In the genomic region with DNA sequence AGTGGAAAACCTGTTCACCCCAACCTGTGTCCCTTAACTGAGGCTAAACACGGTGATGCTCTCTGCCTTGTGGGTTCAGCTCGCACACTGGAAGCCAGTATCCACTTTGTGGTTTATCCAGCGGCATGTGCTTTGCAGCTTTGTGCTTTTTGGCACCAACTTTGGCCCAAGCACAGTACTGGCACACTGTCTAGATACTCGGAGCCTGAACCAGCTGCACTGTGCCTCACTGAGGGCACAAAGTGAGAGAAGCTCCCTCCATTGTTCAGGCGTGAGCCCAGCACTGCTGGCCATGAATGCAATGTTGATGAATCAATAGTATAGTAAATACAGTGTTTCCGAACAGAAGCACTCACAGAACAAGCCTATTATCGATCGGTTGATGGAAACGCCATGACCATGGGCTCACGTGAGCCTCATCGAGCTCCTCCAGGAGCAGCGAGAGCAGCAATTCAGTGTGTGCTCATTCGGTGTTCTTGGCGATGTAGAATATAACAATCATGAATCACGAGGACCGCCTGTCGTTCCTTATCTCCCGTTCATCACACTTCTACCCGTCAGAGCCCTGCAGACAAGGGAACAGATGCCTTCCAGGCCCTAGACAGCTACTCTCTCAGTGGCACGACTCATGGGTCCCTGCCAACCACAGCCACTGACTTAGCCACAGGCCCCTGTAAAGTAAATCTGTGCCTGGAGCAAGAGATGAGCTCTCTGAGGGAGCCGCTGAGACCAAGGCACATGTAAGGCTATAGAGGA, we compare ENCODE assay signal across 11 mouse cellular contexts.
DNase-seq lines count a peak whose midpoint lies in the region; ATAC-seq and TF ChIP-seq lines count a peak whose summit lies in the region.
"Had no signal": no experiment of that assay in that cellular context is flagged by ENCODE, and none has a peak within 500 bp of the region (broad histone marks: within the 10 kb centered on the region; RNA-seq: fewer than 3 reads in every experiment).

No protein-coding gene starts in this region.

- peak; percentile 36 for ATAC-seq in forebrain, embryonic 16.5 days
- ATAC-seq in forebrain, embryonic 15.5 days (replicated peaks) = no peak
- peak; percentile 48; the same call in 1 of the 2 replicates for ATAC-seq in hindbrain, postnatal 0 days
- ATAC-seq in hindbrain, embryonic 13.5 days (ENCODE audit: low FRiP score) = no peak
- peak; percentile 62 for ATAC-seq in heart, embryonic 16.5 days (replicated peaks; ENCODE audit: extremely low read depth, insufficient read depth, low FRiP score)

- DNase-seq in hindbrain, postnatal 0 days (ENCODE audit: low spot score) = peak; percentile 57
- DNase-seq in adipocyte (ENCODE audit: low spot score) = peak; percentile 30
- no peak for DNase-seq in spleen, adult 18-20 months
- DNase-seq: kidney, adult 18-20 months; lung, adult 2 months had no signal

- no peak overlapping the region for H3K4me3 ChIP-seq in forebrain, embryonic 16.5 days (replicated peaks; ENCODE audit: low read length)
- no peak overlapping the region for H3K4me3 ChIP-seq in forebrain, embryonic 15.5 days
- H3K4me3 ChIP-seq in hindbrain, postnatal 0 days (ENCODE audit: low read length) = no peak overlapping the region
- no peak overlapping the region for H3K4me3 ChIP-seq in hindbrain, embryonic 13.5 days
- no peak overlapping the region for H3K4me3 ChIP-seq in heart, embryonic 16.5 days (ENCODE audit: low read length)
- H3K4me3 ChIP-seq: embryonic facial prominence, embryonic 15.5 days; megakaryocyte, embryonic 14.5 days had no signal

- no peak overlapping the region for H3K4me2 ChIP-seq in forebrain, embryonic 16.5 days (ENCODE audit: low read length)
- H3K4me2 ChIP-seq in forebrain, embryonic 15.5 days (replicated peaks) = no peak overlapping the region
- no peak overlapping the region for H3K4me2 ChIP-seq in hindbrain, postnatal 0 days (ENCODE audit: low read depth, low read length)
- no peak overlapping the region for H3K4me2 ChIP-seq in hindbrain, embryonic 13.5 days
- H3K4me2 ChIP-seq in heart, embryonic 16.5 days (ENCODE audit: low read depth, low read length) = no peak overlapping the region
- H3K4me2 ChIP-seq: embryonic facial prominence, embryonic 15.5 days had no signal

- WGBS in forebrain, embryonic 16.5 days = 74% methylated on average over 21 of the region's 21 CpGs
- WGBS in forebrain, embryonic 15.5 days = 75% methylated on average over 21 of the region's 21 CpGs
- 54% methylated on average over 21 of the region's 21 CpGs for WGBS in hindbrain, postnatal 0 days
- WGBS in hindbrain, embryonic 13.5 days = 76% methylated on average over 21 of the region's 21 CpGs
- 53% methylated on average over 21 of the region's 21 CpGs for WGBS in heart, embryonic 16.5 days

- no peaks in the 10 kb centered on the region for H3K9me3 ChIP-seq in forebrain, embryonic 16.5 days (ENCODE audit: control insufficient read depth, low read length)
- no peaks in the 10 kb centered on the region for H3K9me3 ChIP-seq in forebrain, embryonic 15.5 days
- H3K9me3 ChIP-seq in hindbrain, postnatal 0 days (ENCODE audit: low read length) = no peaks in the 10 kb centered on the region
- H3K9me3 ChIP-seq in hindbrain, embryonic 13.5 days = no peaks in the 10 kb centered on the region
- H3K9me3 ChIP-seq in heart, embryonic 16.5 days (replicated peaks; ENCODE audit: control insufficient read depth, low read length) = no peaks in the 10 kb centered on the region
- H3K9me3 ChIP-seq: embryonic facial prominence, embryonic 15.5 days had no signal

- no peak overlapping the region for H3K27ac ChIP-seq in forebrain, embryonic 16.5 days (ENCODE audit: low read length)
- no peak overlapping the region for H3K27ac ChIP-seq in forebrain, embryonic 15.5 days (replicated peaks)
- H3K27ac ChIP-seq in hindbrain, postnatal 0 days = no peak overlapping the region
- no peak overlapping the region for H3K27ac ChIP-seq in hindbrain, embryonic 13.5 days
- peak overlapping the region; percentile 58 for H3K27ac ChIP-seq in heart, embryonic 16.5 days (ENCODE audit: low read length)
- H3K27ac ChIP-seq: embryonic facial prominence, embryonic 15.5 days had no signal

- no peaks in the 10 kb centered on the region for H3K4me1 ChIP-seq in forebrain, embryonic 16.5 days (replicated peaks; ENCODE audit: control insufficient read depth, insufficient read depth, low read length)
- H3K4me1 ChIP-seq in forebrain, embryonic 15.5 days = no peaks in the 10 kb centered on the region; the same call in 1 of the 2 replicates
- H3K4me1 ChIP-seq in hindbrain, postnatal 0 days (ENCODE audit: insufficient read depth, low read length) = peaks cover 6% of the 10 kb centered on the region
- peaks cover 16% of the 10 kb centered on the region for H3K4me1 ChIP-seq in hindbrain, embryonic 13.5 days (replicated peaks)
- peaks cover 25% of the 10 kb centered on the region for H3K4me1 ChIP-seq in heart, embryonic 16.5 days (ENCODE audit: control insufficient read depth, insufficient read depth, low read length)
- H3K4me1 ChIP-seq: embryonic facial prominence, embryonic 15.5 days; megakaryocyte, embryonic 14.5 days had no signal

- TF ChIP-seq CTCF in hindbrain, postnatal 0 days (IDR thresholded peaks at IDR 0.05; ENCODE audit: low read depth) = no peak

- H3K9ac ChIP-seq in forebrain, embryonic 16.5 days (replicated peaks; ENCODE audit: low read depth, low read length) = no peak overlapping the region
- no peak overlapping the region for H3K9ac ChIP-seq in forebrain, embryonic 15.5 days (replicated peaks)
- H3K9ac ChIP-seq in hindbrain, postnatal 0 days (replicated peaks; ENCODE audit: low read length) = no peak overlapping the region
- H3K9ac ChIP-seq in hindbrain, embryonic 13.5 days = no peak overlapping the region
- H3K9ac ChIP-seq in heart, embryonic 16.5 days (ENCODE audit: low read length) = no peak overlapping the region
- H3K9ac ChIP-seq: embryonic facial prominence, embryonic 15.5 days had no signal

- H3K27me3 ChIP-seq in forebrain, embryonic 16.5 days (replicated peaks; ENCODE audit: control insufficient read depth, insufficient read depth, low read length) = no peaks in the 10 kb centered on the region
- H3K27me3 ChIP-seq in forebrain, embryonic 15.5 days = no peaks in the 10 kb centered on the region
- H3K27me3 ChIP-seq in hindbrain, postnatal 0 days (ENCODE audit: insufficient read depth, low read length) = no peaks in the 10 kb centered on the region
- H3K27me3 ChIP-seq in hindbrain, embryonic 13.5 days = no peaks in the 10 kb centered on the region
- no peaks in the 10 kb centered on the region for H3K27me3 ChIP-seq in heart, embryonic 16.5 days (ENCODE audit: control insufficient read depth, insufficient read depth, low read length)
- H3K27me3 ChIP-seq: embryonic facial prominence, embryonic 15.5 days; megakaryocyte, embryonic 14.5 days had no signal

- no peaks in the 10 kb centered on the region for H3K36me3 ChIP-seq in forebrain, embryonic 16.5 days (ENCODE audit: control insufficient read depth, insufficient read depth)
- no peaks in the 10 kb centered on the region for H3K36me3 ChIP-seq in forebrain, embryonic 15.5 days
- H3K36me3 ChIP-seq in hindbrain, postnatal 0 days (ENCODE audit: insufficient read depth, low read length) = no peaks in the 10 kb centered on the region
- peaks cover 3% of the 10 kb centered on the region; the same call in 1 of the 2 replicates for H3K36me3 ChIP-seq in hindbrain, embryonic 13.5 days
- no peaks in the 10 kb centered on the region for H3K36me3 ChIP-seq in heart, embryonic 16.5 days (ENCODE audit: control insufficient read depth, insufficient read depth)

Comparison
In these comparisons a context has a peak if more than half of its experiments do, and no peak if none do; other contexts are left out.
1. ATAC-seq: peak in forebrain, embryonic 16.5 days (single experiment), hindbrain, postnatal 0 days (single experiment) and heart, embryonic 16.5 days (single experiment); none in forebrain, embryonic 15.5 days (single experiment) and hindbrain, embryonic 13.5 days (single experiment).
2. DNase-seq: peak in hindbrain, postnatal 0 days (single experiment) and adipocyte (single experiment); none in spleen, adult 18-20 months (0 of 2).